Mouse (Mus musculus) small intestine, adult 2 months (tissue): ENCODE results near the gene Gm26620.

Experiments
- CTCF ChIP-seq: fragments of 200-500 bp; IDR thresholded peaks from 2 replicates; pipeline ENCODE4 v1.5.1; 2012; ENCODE audit warnings: low read depth, mild to moderate bottlenecking, control low read depth, inconsistent platforms, low read length, moderate library complexity, mixed read lengths; ENCODE audit not compliant: insufficient replicate concordance, insufficient read length; ENCODE audit errors: extremely low read depth
- POLR2A ChIP-seq: fragments of 200-500 bp; IDR thresholded peaks from 2 replicates; pipeline ENCODE4 v1.6.1; 2012; ENCODE audit warnings: low read depth, mild to moderate bottlenecking, control low read depth, inconsistent platforms, low read length, moderate library complexity

DNA sequence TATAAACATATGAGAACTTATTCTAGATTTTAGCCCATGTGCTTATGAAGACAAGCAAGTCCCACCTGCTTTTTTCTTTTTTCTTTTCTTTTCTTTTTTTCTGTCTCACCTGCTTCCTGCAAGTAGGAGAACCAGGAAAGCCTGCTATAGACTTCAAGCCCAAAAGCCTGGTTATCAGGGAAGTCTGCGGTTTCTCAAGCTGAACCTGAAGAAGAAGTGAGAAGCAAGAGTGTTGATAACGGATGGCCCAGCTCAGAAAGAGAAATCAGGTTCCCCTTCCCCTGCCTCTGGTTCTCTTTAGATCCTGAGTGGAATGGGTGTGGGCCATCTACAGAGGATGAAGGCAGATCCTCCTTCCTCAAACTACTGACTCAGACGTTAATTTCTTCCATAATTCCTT is 47.2 kb downstream of the Gm26620 start:
- TF ChIP-seq POLR2A (no peak), CTCF (no peak)
